Mouse (Mus musculus): Measurements from ENCODE around the gene Lexm. TPM values are rescaled to one million over a fixed set of nuclear protein-coding genes. Genes with fewer than 3 reads are reported as not detected.

Gene Lexm
- total and polyA plus RNA-seq, 2 experiments from 2014 or later: not detected

GRCm38 (mm10) chr4:106550516-106551166, 66.4 kb downstream of the Lexm start:
- WGBS: 45% methylated on average over 8 of the region's 8 CpGs
- Histone ChIP-seq H3K4me1 (ENCODE audit: control insufficient read depth, insufficient read depth) (peaks cover under 1% of the 10 kb centered on the region; the same call in 1 of the 2 replicates), H3K9me3 (replicated peaks; ENCODE audit: control insufficient read depth, low read length) (no peaks in the 10 kb centered on the region), H3K36me3 (replicated peaks; ENCODE audit: control insufficient read depth, insufficient read depth, low read length) (no peaks in the 10 kb centered on the region), H3K27me3 (ENCODE audit: control insufficient read depth, insufficient read depth, low read length) (no peaks in the 10 kb centered on the region), H3K4me2 (ENCODE audit: low read depth, low read length) (no peak overlapping the region), H3K9ac (replicated peaks; ENCODE audit: low read depth, low read length) (no peak overlapping the region), H3K27ac (ENCODE audit: low read depth) (no peak overlapping the region), H3K4me3 (ENCODE audit: low read depth, low read length) (no peak overlapping the region)
- TF ChIP-seq CTCF (IDR thresholded peaks at IDR 0.05; ENCODE audit: low read depth) (no peak), EP300 (IDR thresholded peaks at IDR 0.05; ENCODE audit: low read depth) (no peak)
- DNase-seq (ENCODE audit: low spot score) (no peak), ATAC-seq (ENCODE audit: insufficient read depth, low read depth) (no peak)

- no peak overlapping the region for H3K4me3 ChIP-seq (ENCODE audit: low read depth, low read length)
- H3K4me1 ChIP-seq (ENCODE audit: control insufficient read depth, insufficient read depth): peaks cover 10% of the 10 kb centered on the region; the same call in 1 of the 2 replicates
- TF ChIP-seq CTCF (IDR thresholded peaks at IDR 0.05; ENCODE audit: low read depth): no peak
- TF ChIP-seq EP300 (IDR thresholded peaks at IDR 0.05; ENCODE audit: low read depth): no peak
- no peaks in the 10 kb centered on the region for H3K9me3 ChIP-seq (replicated peaks; ENCODE audit: control insufficient read depth, low read length)
- DNase-seq (ENCODE audit: low spot score) (no peak), ATAC-seq (ENCODE audit: insufficient read depth, low read depth) (no peak)
- H3K36me3 ChIP-seq (replicated peaks; ENCODE audit: control insufficient read depth, insufficient read depth, low read length): no peaks in the 10 kb centered on the region
- 61% methylated on average over 3 of the region's 3 CpGs for WGBS
- H3K4me2 ChIP-seq (ENCODE audit: low read depth, low read length): no peak overlapping the region
- peaks cover 8% of the 10 kb centered on the region for H3K27me3 ChIP-seq (ENCODE audit: control insufficient read depth, insufficient read depth, low read length)
- H3K9ac ChIP-seq (replicated peaks; ENCODE audit: low read depth, low read length): no peak overlapping the region
- H3K27ac ChIP-seq (ENCODE audit: low read depth): no peak overlapping the region
Measured at GRCm38 (mm10) chr4:106548113-106548512, 68.9 kb downstream of the Lexm start.

GRCm38 (mm10) chr4:106546896-106547295, 70.1 kb downstream of the Lexm start:
- no peak for ATAC-seq (ENCODE audit: insufficient read depth, low read depth)
- no peak overlapping the region for H3K27ac ChIP-seq (ENCODE audit: low read depth)
- TF ChIP-seq CTCF (IDR thresholded peaks at IDR 0.05; ENCODE audit: low read depth): no peak
- TF ChIP-seq EP300 (IDR thresholded peaks at IDR 0.05; ENCODE audit: low read depth): no peak
- 77% methylated on average over 1 of the region's 1 CpGs for WGBS
- H3K4me2 ChIP-seq (ENCODE audit: low read depth, low read length): no peak overlapping the region
- no peak overlapping the region for H3K4me3 ChIP-seq (ENCODE audit: low read depth, low read length)
- H3K9me3 ChIP-seq (replicated peaks; ENCODE audit: control insufficient read depth, low read length): no peaks in the 10 kb centered on the region
- DNase-seq (ENCODE audit: low spot score): no peak
- H3K36me3 ChIP-seq (replicated peaks; ENCODE audit: control insufficient read depth, insufficient read depth, low read length): no peaks in the 10 kb centered on the region
- H3K9ac ChIP-seq (replicated peaks; ENCODE audit: low read depth, low read length): no peak overlapping the region
- H3K4me1 ChIP-seq (ENCODE audit: control insufficient read depth, insufficient read depth): peaks cover 10% of the 10 kb centered on the region; the same call in 1 of the 2 replicates
- H3K27me3 ChIP-seq (ENCODE audit: control insufficient read depth, insufficient read depth, low read length): peaks cover 8% of the 10 kb centered on the region

DNA sequence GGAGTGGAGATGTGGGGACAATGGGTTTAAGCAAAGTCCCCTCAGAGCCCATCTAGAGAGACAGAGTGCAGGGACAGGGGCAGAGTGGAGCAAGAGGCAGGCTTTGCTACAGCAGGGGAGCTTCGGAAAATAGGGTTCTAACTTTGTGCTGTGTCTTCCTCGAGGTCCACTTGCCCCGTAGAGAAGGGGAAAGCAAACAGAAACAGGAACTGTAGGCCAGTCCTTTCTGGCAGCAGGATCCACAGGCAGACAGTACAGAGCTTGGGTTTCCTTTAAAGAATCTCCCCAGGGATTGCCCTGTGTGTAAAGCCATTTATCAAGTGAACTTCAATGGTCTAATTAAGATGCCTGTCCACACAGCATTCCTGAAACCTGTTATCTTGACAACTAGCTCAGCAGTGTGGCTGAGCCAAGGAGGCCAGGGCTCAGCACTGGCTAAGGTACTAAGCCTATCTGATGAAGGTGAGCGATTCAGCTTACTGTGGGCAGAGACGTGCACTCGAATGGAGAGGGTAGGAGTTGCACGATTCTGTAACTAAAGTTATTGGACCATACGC, 71.1 kb downstream of the Lexm start:
- WGBS: 19% methylated on average over 8 of the region's 8 CpGs
- Histone ChIP-seq H3K27ac (ENCODE audit: low read depth) (no peak overlapping the region), H3K27me3 (ENCODE audit: control insufficient read depth, insufficient read depth, low read length) (peaks cover 8% of the 10 kb centered on the region), H3K9ac (replicated peaks; ENCODE audit: low read depth, low read length) (no peak overlapping the region), H3K4me1 (ENCODE audit: control insufficient read depth, insufficient read depth) (peaks cover 10% of the 10 kb centered on the region; the same call in 1 of the 2 replicates), H3K9me3 (replicated peaks; ENCODE audit: control insufficient read depth, low read length) (no peaks in the 10 kb centered on the region), H3K36me3 (replicated peaks; ENCODE audit: control insufficient read depth, insufficient read depth, low read length) (no peaks in the 10 kb centered on the region), H3K4me3 (ENCODE audit: low read depth, low read length) (no peak overlapping the region), H3K4me2 (ENCODE audit: low read depth, low read length) (no peak overlapping the region)
- DNase-seq (ENCODE audit: low spot score): peak; percentile 15
- ATAC-seq (ENCODE audit: insufficient read depth, low read depth): peak; percentile 53; the same call in 1 of the 2 replicates
- TF ChIP-seq CTCF (IDR thresholded peaks at IDR 0.05; ENCODE audit: low read depth): no peak
- no peak for TF ChIP-seq EP300 (IDR thresholded peaks at IDR 0.05; ENCODE audit: low read depth)

DNA sequence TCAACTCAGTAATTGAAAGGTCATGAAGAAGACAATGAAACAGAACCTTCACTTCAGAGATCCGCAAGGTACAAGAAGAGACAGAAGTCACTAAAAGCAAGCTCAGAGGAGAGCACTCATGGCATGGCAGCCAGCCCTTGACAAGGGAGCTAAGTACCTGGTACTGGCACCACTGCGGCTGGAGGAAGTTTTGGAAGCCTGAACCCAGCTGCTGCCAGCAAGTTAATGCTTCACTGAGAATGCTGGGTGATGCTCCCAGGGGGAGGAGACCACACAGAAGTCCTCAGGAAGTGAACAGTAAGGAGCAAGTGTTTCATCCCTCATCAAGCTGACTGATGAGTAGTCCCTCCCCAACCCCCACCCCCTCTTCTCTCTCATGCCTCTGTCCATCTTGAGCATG, 74.8 kb downstream of the Lexm start:
- 80% methylated on average over 2 of the region's 2 CpGs for WGBS
- Histone ChIP-seq H3K9me3 (replicated peaks; ENCODE audit: control insufficient read depth, low read length) (no peaks in the 10 kb centered on the region), H3K4me3 (ENCODE audit: low read depth, low read length) (no peak overlapping the region), H3K9ac (replicated peaks; ENCODE audit: low read depth, low read length) (no peak overlapping the region), H3K27ac (ENCODE audit: low read depth) (no peak overlapping the region), H3K27me3 (ENCODE audit: control insufficient read depth, insufficient read depth, low read length) (peaks cover 8% of the 10 kb centered on the region), H3K36me3 (replicated peaks; ENCODE audit: control insufficient read depth, insufficient read depth, low read length) (no peaks in the 10 kb centered on the region), H3K4me1 (ENCODE audit: control insufficient read depth, insufficient read depth) (peaks cover 10% of the 10 kb centered on the region; the same call in 1 of the 2 replicates), H3K4me2 (ENCODE audit: low read depth, low read length) (no peak overlapping the region)
- TF ChIP-seq EP300 (IDR thresholded peaks at IDR 0.05; ENCODE audit: low read depth): no peak
- no peak for TF ChIP-seq CTCF (IDR thresholded peaks at IDR 0.05; ENCODE audit: low read depth)
- DNase-seq (ENCODE audit: low spot score): no peak
- ATAC-seq (ENCODE audit: insufficient read depth, low read depth): no peak

Measured in heart, postnatal 0 days (tissue).